Mouse (Mus musculus) left cerebral cortex, postnatal 36 days (tissue): ENCODE data around the gene Zp3. TPM values are rescaled to one million over a fixed set of nuclear protein-coding genes. Genes with fewer than 3 reads are reported as not detected.

Experiments used
- DNase-seq, 2 experiments: peaks; one replicate each; pipeline ENCODE4 v3.0.0; 2021 to 2022; ENCODE audit warnings: low spot score in 2 of 2, mixed read lengths in 1 of 2
- intact Hi-C: fragments of 180-260 bp; cut with DNase I; formaldehyde crosslinking; loops from one replicate; pipeline ENCODE4 v1.15.1; 2025
- total RNA-seq, 2 experiments: library from RNA; stranded (reverse); gene quantifications; 2 replicates each; pipeline ENCODE4 v1.2.3; 2021

Zp3 gene
- not detected for total RNA-seq

GRCm38 (mm10) chr5:135979904-135980303 lies at the start of gene Zp3:
Gene Zp3, plus strand, starts transcription at chr5:135980099.
- intact Hi-C loops, result loop anchor here (5.0 kb wide), 1 partner anchor 82 kb away; no protein-coding TSS in a partner anchor

GRCm38 (mm10) chr5:135931526-135931925 lies 48.4 kb upstream of the Zp3 start:
- intact Hi-C loops, result no loop called here
- DNase-seq, result peak; percentile 52 to 54

More at GRCm38 (mm10) chr5:135979904-135980303, at the start of gene Zp3:
- no peak for DNase-seq

GRCm38 (mm10) chr5:135932359-135932758 lies 47.5 kb upstream of the Zp3 start:
- DNase-seq, result no peak
- intact Hi-C loops, result no loop called here

GRCm38 (mm10) chr5:135933222-135933899 lies 46.5 kb upstream of the Zp3 start:
- intact Hi-C loops, result no loop called here
- no peak for DNase-seq

- intact Hi-C loops, result loop anchor here (1.0 kb wide), 1 partner anchor 31 kb away; no protein-coding TSS in a partner anchor
- peak; percentile 63 to 73 for DNase-seq
Measured at GRCm38 (mm10) chr5:135933900-135934441, 45.9 kb upstream of the Zp3 start.

- intact Hi-C loops, result loop anchor here (1.0 kb wide), 3 partner anchors 23 to 31 kb away; no protein-coding TSS in a partner anchor
- peak; percentile 97 to 98 for DNase-seq
Measured at GRCm38 (mm10) chr5:135934481-135935175, 45.3 kb upstream of the Zp3 start, which contains the start of gene Ywhag. Gene Ywhag, minus strand, starts transcription at chr5:135934616.

GRCm38 (mm10) chr5:135935176-135935523 lies 44.7 kb upstream of the Zp3 start:
- intact Hi-C loops, result loop anchor here (1.0 kb wide), 2 partner anchors 22 to 27 kb away; no protein-coding TSS in a partner anchor
- no peak for DNase-seq

GRCm38 (mm10) chr5:135935641-135936190 lies 44.2 kb upstream of the Zp3 start:
- intact Hi-C loops, result loop anchor here (1.0 kb wide), 2 partner anchors 22 to 27 kb away; no protein-coding TSS in a partner anchor
- DNase-seq, result no peak

- intact Hi-C loops, result no loop called here
- DNase-seq, result no peak
Measured at GRCm38 (mm10) chr5:135940587-135940986, 39.3 kb upstream of the Zp3 start.

- intact Hi-C loops, result no loop called here
- DNase-seq, result no peak
Measured at GRCm38 (mm10) chr5:135942710-135943109, 37.2 kb upstream of the Zp3 start.

GRCm38 (mm10) chr5:135945916-135946408 lies 33.9 kb upstream of the Zp3 start:
- intact Hi-C loops, result no loop called here
- no peak for DNase-seq

- DNase-seq, result no peak
- intact Hi-C loops, result no loop called here
Measured at GRCm38 (mm10) chr5:135946621-135947020, 33.3 kb upstream of the Zp3 start.

GRCm38 (mm10) chr5:135950710-135951412 lies 29.0 kb upstream of the Zp3 start:
- DNase-seq, result peak in 1 of 2 experiments; percentile 27
- intact Hi-C loops, result no loop called here

- no peak for DNase-seq
- intact Hi-C loops, result no loop called here
Measured at GRCm38 (mm10) chr5:135951660-135952059, 28.2 kb upstream of the Zp3 start.

- no peak for DNase-seq
- intact Hi-C loops, result no loop called here
Measured at GRCm38 (mm10) chr5:135952830-135953229, 27.1 kb upstream of the Zp3 start.

- DNase-seq, result no peak
- intact Hi-C loops, result loop anchor here (1.0 kb wide), 1 partner anchor 21 kb away; no protein-coding TSS in a partner anchor
Measured at GRCm38 (mm10) chr5:135956300-135957206, 23.3 kb upstream of the Zp3 start.

GRCm38 (mm10) chr5:135957207-135957974 lies 22.5 kb upstream of the Zp3 start:
- intact Hi-C loops, result loop anchor here (1.0 kb wide), 1 partner anchor 22 kb away; no protein-coding TSS in a partner anchor

GRCm38 (mm10) chr5:135958367-135958766 lies 21.5 kb upstream of the Zp3 start:
- intact Hi-C loops, result no loop called here
- DNase-seq, result no peak

More at GRCm38 (mm10) chr5:135957207-135957974, 22.5 kb upstream of the Zp3 start:
- DNase-seq, result peak; percentile 89 to 91
